Mouse (Mus musculus) liver, postnatal 0 days (tissue): ENCODE measurements around the gene Map1s.

ENCODE experiments used
- CTCF ChIP-seq: sonication (generic); IDR thresholded peaks from 2 replicates; pipeline ENCODE4 v1.5.1; 2016; ENCODE audit warnings: antibody characterized with exemption, low read depth
- EP300 ChIP-seq: IDR thresholded peaks from 2 replicates; pipeline ENCODE4 v1.6.1; 2016; ENCODE audit warnings: antibody characterized with exemption, low read depth, mild to moderate bottlenecking

GRCm38 (mm10) chr8:70892896-70893655, 12.7 kb upstream of the Map1s start:
- TF ChIP-seq EP300 (no peak), CTCF (no peak)
